Mouse (Mus musculus) bone marrow, adult 2 months (tissue): ENCODE results near the gene Adipor2. TPM values are rescaled to one million over a fixed set of nuclear protein-coding genes. Genes with fewer than 3 reads are reported as not detected.
"Not testable (repeated sequence)": the region's sequence is repeated elsewhere in the genome, so short reads cannot be mapped to it uniquely, and the experiment has no call there.

Experiments
- H3K27ac ChIP-seq: fragments of 200-500 bp; 2 replicates; pipeline ENCODE4 v1.5.1; 2012; ENCODE audit warnings: low read depth, mild to moderate bottlenecking, control low read depth, inconsistent platforms, low read length; ENCODE audit not compliant: control insufficient read depth, poor library complexity, insufficient read depth
- H3K4me1 ChIP-seq: fragments of 200-500 bp; 2 replicates; pipeline ENCODE4 v1.6.1; 2011; ENCODE audit warnings: low read length; ENCODE audit not compliant: control insufficient read depth, insufficient read depth
- H3K4me3 ChIP-seq: fragments of 200-500 bp; replicated peaks from 2 replicates; pipeline ENCODE3; 2011; ENCODE audit warnings: mild to moderate bottlenecking, low read depth, low read length, control low read depth; ENCODE audit not compliant: control insufficient read depth
- CTCF ChIP-seq: fragments of 200-500 bp; IDR thresholded peaks from 2 replicates; pipeline ENCODE4 v1.5.1; 2011; ENCODE audit warnings: low read length, control low read depth; ENCODE audit not compliant: control insufficient read depth, insufficient read depth
- POLR2A ChIP-seq: fragments of 200-500 bp; IDR thresholded peaks from 2 replicates; pipeline ENCODE4 v1.6.1; 2011; ENCODE audit warnings: low read depth, mild to moderate bottlenecking, control low read depth, low read length, borderline replicate concordance; ENCODE audit not compliant: control insufficient read depth
- WGBS: fragments of 180-500 bp; shearing (Covaris S2); methylation state at CpG from one replicate; pipeline ENCODE4 v1.1.7; 2018; 5-methylcytosine and 5-hydroxymethylcytosine counted together
- polyA plus RNA-seq: library from polyadenylated mRNA; stranded (reverse); fragments of >200 nt; gene quantifications from 2 replicates; pipeline ENCODE4 v1.2.4, GENCODE M21; 2011; ENCODE audit warnings: low replicate concordance; ENCODE audit not compliant: missing spikeins, insufficient read depth, insufficient read length

The Adipor2 gene
- polyA plus RNA-seq, 1 experiment = 30.2 TPM

- peaks cover 6% of the 10 kb centered on the region; the same call in 1 of the 2 replicates for H3K4me1 ChIP-seq
- TF ChIP-seq POLR2A (no peak), CTCF (no peak)
- H3K27ac ChIP-seq = no peak overlapping the region
- WGBS = 46% methylated on average over 5 of the region's 5 CpGs
- no peak overlapping the region for H3K4me3 ChIP-seq
Observed at GRCm38 (mm10) chr6:119375035-119375434, 42.5 kb downstream of the Adipor2 start.

- TF ChIP-seq POLR2A (no peak), CTCF (no peak)
- no peak overlapping the region for H3K27ac ChIP-seq
- H3K4me1 ChIP-seq = peaks cover 6% of the 10 kb centered on the region; the same call in 1 of the 2 replicates
- H3K4me3 ChIP-seq = no peak overlapping the region
Observed at GRCm38 (mm10) chr6:119373000-119373705, 44.4 kb downstream of the Adipor2 start.

GRCm38 (mm10) chr6:119372237-119372636, 45.3 kb downstream of the Adipor2 start:
- Histone ChIP-seq H3K4me1 (peaks cover 4% of the 10 kb centered on the region; the same call in 1 of the 2 replicates), H3K4me3 (no peak overlapping the region), H3K27ac (no peak overlapping the region)
- TF ChIP-seq CTCF = no peak
- TF ChIP-seq POLR2A = no peak
- 58% methylated on average over 5 of the region's 5 CpGs for WGBS

GRCm38 (mm10) chr6:119371624-119372023, 45.9 kb downstream of the Adipor2 start:
- Histone ChIP-seq H3K4me3 (no peak overlapping the region), H3K4me1 (peaks cover 4% of the 10 kb centered on the region; the same call in 1 of the 2 replicates), H3K27ac (no peak overlapping the region)
- no peak; the same call in 1 of the 2 replicates for TF ChIP-seq CTCF
- no peak for TF ChIP-seq POLR2A

- TF ChIP-seq POLR2A (no peak), CTCF (no peak)
- WGBS = 60% methylated on average over 2 of the region's 2 CpGs
- no peak overlapping the region for H3K27ac ChIP-seq
Observed at GRCm38 (mm10) chr6:119367382-119367781, 50.1 kb downstream of the Adipor2 start.

GRCm38 (mm10) chr6:119366800-119367199, 50.7 kb downstream of the Adipor2 start:
- not testable (repeated sequence) for H3K27ac ChIP-seq, H3K4me1 ChIP-seq, H3K4me3 ChIP-seq
- WGBS = 55% methylated on average over 4 of the region's 4 CpGs

More at GRCm38 (mm10) chr6:119367382-119367781, 50.1 kb downstream of the Adipor2 start:
- H3K4me3 ChIP-seq = no peak overlapping the region
- no peaks in the 10 kb centered on the region; the same call in 1 of the 2 replicates for H3K4me1 ChIP-seq

GRCm38 (mm10) chr6:119363593-119363992, 53.9 kb downstream of the Adipor2 start:
- TF ChIP-seq CTCF = no peak
- no peak for TF ChIP-seq POLR2A
- WGBS = 76% methylated on average over 5 of the region's 5 CpGs
- no peaks in the 10 kb centered on the region; the same call in 1 of the 2 replicates for H3K4me1 ChIP-seq
- no peak overlapping the region for H3K27ac ChIP-seq
- no peak overlapping the region for H3K4me3 ChIP-seq

- no peak for TF ChIP-seq POLR2A
- TF ChIP-seq CTCF = no peak
- Histone ChIP-seq H3K4me1 (no peaks in the 10 kb centered on the region; the same call in 1 of the 2 replicates), H3K4me3 (no peak overlapping the region), H3K27ac (no peak overlapping the region)
- 59% methylated on average over 3 of the region's 3 CpGs for WGBS
Observed at GRCm38 (mm10) chr6:119360925-119361702, 56.4 kb downstream of the Adipor2 start.

- H3K27ac ChIP-seq, H3K4me3 ChIP-seq, H3K4me1 ChIP-seq: not testable (repeated sequence)
- WGBS = 72% methylated on average over 6 of the region's 6 CpGs
Observed at GRCm38 (mm10) chr6:119360250-119360649, 57.3 kb downstream of the Adipor2 start.
